Mouse (Mus musculus) T-helper 2 cell (primary cell): Measurements from ENCODE around the gene Sele.
"Not testable (repeated sequence)": the region's sequence is repeated elsewhere in the genome, so short reads cannot be mapped to it uniquely, and the experiment has no call there.

Experiments used
- in situ Hi-C: fragments of 300-600 bp; cut with MboI, MseI; formaldehyde crosslinking; loops from one replicate; pipeline ENCODE4 v1.15.1; 2025; ENCODE audit warnings: high pct_unique_total_duplicates

The Sele gene

DNA sequence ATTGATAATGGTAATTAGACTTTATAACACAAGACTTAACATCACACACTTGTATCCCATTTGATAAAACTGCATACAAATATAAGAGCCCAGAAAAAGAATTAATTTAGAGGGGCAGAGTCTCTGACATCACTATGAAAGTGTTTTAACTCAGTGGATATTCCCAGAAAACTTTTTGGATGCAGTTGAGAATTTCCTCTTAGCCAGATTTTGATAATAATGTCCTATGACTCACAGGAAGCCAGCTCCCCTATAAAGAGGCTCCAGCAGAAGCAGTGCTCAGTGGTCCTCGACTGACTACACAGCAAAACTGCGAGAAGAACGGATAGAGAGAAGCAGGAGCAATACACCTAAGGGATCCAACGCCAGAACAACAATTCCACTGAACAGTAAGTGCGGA, at the start of gene Sele:
Gene Sele (plus strand): TSS at position 301 of the 400 bp plus-strand sequence.
- in situ Hi-C loops = no loop called here

DNA sequence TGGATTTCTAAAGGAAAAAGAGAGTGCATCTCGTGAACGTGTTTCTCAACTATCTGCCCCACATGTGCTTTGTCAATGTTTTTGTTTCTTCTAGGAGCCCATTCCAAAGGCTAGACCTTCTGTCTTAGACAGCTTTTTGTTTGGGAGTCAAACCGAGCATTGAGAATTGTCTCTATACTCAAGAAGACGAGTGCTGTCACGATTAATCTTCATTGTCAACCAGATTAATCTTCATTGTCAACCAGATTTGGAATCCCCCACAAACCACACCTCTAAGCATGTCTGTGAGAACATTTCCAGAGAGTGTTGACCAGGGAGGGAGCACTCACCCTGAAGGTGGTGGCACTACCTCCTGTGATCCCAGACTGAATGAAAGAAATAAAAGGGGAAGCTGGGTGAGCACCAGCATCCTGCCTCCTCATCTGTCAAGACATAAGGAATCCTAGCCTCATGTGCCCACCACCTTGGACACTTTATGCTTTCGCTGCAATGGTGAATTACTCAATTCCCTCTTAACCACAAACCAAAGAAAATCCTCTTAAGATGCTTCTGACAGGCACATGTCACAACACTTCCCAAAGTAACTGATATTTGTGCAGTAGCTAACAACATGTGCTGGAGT, 46.1 kb upstream of the Sele start:
- in situ Hi-C loops = no loop called here

DNA sequence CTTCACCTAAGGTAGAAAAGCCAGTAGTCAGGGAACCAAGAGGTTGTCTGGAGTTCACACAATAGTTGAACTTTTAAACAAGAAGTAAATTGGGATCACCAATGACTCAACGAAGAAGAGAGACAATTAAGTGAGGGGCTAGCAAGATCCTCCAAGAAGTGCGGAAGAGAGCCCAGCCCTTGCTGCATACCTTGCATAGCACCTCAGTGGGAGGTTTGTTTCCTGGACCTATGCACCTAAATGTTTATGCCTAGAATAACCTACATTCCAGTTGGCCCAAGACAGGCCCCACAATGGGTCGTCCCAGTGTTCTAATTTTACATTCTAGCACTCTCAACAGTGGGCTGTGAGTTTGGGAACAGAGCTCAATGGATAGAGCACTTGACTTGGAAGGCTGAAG, 43.7 kb upstream of the Sele start:
- in situ Hi-C loops = no loop called here

DNA sequence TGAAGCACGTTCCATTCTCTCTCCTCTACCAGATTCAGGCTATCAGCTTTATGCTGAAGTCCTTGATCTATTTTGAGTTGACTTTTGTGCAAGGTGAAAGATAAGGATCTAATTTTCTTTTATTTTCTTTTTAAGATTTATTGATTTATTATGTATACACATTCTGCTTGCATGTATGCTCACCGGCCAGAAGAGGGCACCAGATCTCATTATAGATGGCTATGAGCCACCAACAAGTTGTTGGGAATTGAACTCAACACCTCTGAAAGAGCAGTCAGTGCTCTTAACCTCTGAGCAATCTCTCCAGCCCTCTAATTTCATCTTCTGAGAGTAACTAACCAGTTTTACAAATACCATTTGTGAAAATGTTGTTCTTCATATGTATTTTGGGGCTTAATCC, 38.8 kb upstream of the Sele start:
- in situ Hi-C loops = loop anchor here (5.0 kb wide), 1 partner anchor 128 kb away; no protein-coding TSS in a partner anchor

DNA sequence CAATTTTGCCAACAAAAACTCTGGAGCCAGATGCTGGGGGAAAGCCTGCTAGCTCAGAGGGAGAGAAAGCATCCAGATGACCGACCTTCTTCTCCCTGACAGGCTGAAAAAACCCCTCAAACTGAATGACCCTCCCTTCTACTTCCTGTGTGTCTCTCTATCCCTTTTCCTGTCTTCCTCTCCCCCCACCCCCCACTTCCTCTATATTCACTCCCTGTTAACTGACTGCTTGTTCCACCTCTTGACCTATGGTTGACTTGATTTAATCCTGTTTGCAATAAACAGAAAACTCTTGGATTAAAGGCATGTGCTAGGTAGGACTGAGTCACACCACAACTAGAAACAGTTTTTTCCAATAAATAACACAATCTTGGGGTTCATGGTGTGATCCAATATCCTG, 33.4 kb upstream of the Sele start:
- in situ Hi-C loops = no loop called here

DNA sequence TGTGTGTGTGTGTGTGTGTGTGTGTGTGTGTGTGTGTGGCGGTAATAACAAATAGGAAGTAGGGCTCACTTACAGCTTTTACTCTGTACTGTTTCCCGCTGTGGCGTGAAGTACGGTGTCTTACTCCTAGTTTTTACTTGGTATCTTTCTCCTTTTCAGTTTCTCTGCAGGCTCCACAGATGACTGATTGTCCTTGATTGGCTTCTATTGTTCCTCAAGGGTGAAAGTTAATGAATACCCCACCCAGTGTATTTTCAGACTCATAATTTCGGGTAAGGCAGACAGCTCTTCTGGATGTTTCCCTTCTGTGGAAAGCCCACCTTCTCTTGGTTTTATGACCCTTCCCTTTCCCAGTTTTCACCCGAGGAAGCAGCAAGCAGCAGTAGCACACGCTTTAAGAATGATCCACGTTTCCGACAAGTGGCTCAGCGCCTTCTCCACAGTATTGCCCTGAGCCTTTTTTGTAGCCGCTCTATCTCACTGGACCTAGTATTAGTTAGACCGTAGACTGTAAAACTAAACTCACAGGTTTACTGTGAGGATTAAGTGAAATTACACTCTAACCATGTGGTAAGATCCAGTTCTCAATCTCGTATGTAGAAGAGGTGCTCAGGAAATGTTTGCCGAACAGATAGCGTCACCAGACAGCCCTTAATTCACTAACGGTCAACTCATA, 29.7 kb upstream of the Sele start:
- in situ Hi-C loops = no loop called here

DNA sequence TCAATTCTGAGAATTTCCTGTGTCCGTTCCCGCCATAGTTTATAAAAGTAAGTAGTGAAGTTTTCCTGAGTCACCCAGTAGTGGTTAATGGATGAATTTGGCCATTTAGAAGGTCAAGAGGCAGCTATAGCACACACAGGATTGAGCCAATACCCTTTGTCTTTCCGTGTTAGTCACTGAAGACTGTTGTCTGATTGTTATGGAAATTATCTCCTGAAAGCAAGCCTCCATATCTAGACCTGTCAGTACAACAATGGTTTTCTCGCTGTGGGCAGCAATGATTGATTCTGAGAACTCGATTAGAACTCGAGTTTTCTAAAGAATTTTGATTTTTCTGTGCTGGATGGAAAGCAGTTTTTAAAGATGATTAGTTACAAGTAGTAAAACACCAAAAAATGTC, 28.2 kb upstream of the Sele start:
- in situ Hi-C loops = no loop called here

DNA sequence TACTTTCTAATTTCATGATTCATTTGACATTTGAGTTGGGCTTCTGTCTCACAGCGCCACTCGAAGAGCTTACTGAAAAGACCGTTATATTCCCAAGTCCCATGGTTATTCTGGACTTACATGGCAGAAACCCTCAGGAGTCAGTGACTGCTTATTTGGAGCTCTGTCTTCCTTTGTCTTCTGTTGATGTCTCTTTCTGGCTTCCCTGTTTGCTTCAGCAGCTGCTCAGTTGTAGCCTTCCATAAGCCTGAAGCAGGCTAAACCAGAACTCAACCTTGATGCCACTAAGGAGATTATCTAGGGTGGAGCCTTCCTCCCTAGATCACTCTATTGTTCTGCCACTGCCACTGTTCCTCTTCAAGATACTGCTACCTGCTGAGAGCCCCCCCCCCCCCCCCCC, 27.3 kb upstream of the Sele start:
- in situ Hi-C loops = not testable (repeated sequence)

DNA sequence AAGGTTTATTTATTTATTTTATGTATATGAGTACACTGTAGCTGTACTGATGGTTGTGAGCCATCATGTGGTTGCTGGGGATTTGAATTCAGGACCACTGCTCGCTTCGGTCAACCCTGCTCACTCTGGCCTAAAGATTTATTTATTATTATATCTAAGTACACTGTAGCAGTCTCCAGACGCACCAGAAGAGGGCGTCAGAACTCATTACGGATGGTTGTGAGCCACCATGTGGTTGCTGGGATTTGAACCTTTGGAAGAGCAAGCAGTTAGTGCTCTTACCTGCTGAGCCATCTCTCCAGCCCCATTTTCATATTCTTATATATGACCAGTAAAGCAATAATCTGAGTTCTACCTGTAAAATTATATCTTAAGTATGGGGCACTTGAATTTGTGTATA, 25.9 kb upstream of the Sele start:
- in situ Hi-C loops = not testable (repeated sequence)

DNA sequence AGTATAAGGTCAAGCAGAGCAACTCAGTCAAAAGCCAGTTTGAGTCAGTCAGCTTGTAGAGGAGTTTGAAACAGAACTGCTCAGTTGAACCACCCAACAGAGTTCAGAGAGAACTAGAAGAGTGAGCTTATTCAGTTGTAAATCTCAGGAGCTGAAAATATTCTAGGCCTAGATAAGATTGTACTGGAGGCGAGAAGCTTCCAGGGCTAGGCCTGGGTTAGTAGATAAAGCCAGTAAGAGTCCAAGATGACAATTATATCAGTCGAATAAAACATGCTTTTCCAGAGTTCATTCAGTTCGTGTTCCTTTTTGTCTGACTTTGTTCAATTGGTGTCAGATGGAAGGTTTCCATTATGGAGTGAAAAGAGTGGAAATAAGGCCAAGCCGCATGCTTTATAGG, 22.3 kb upstream of the Sele start:
- in situ Hi-C loops = no loop called here

DNA sequence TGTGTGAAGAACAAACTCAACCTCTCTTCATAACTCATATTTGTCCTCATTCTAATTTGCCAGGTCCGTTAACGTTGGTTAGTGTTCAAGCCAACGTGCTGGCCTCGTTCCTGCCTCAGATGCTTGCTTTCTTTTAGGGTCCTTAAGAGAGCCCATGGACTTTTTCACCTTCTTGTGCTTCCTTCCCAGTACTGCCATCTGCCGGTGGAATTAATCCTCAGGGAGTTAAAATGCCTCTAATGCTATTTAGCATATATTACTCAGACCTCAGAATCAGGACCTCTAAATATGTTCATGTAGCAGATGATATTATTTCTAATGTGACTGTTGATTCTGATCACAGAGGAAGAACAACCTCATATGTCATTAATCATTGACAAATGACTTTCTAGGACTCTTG, 20.6 kb upstream of the Sele start:
- in situ Hi-C loops = no loop called here

DNA sequence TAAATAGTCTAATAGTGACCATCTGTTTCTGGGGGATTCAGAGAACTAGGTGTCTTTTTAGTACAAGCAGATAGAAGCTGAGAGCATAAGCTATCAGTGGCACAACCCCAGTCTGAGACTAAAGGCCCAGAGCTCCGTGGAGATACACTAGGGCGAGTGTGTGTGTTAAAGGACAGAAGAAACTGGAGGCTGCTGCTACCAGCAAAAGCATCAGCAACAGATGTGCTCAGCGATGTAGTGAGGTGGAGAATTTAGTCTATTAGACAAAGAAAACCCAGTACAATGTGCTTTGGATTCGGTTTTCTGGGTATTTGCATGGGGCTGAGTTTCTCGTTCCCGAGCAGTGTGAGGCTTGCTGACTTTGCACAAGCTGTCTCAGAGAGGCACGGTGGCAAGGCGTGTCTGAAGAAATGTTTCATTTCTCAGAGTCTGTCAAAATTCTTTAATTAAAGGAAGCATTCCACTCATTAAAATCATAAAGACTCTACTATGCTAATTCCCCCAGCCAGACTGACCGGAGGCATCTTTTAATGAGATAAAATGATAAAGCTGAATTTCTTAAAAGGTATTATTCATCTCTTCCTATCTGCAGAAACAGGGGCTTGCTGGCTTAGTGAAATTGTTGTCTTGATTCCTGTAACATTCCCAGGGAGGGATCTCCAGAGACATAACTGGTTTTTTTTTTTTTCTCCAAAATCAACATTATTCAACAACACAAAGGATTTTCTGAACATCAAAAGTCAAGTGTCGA, 7.5 kb upstream of the Sele start:
- in situ Hi-C loops = no loop called here

DNA sequence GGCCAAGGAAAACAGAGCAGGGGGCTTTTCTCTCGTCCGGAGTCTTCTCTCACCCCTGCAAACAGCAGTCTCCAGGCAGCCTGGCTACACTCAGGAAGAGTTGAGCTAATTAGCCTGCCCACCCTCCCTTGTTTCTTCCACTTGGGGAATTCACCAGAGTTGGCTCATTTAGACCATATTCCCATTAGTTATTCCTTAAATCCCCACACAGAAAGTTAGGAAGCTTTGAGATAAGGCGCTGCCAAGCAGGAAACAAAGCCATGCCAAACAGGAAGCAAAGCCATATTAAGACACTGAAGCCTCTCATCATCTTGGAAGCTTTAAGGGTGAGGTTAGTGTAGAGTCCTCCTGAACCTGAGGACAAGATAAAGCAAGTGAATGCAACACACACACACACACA, 4.5 kb upstream of the Sele start:
- in situ Hi-C loops = no loop called here

DNA sequence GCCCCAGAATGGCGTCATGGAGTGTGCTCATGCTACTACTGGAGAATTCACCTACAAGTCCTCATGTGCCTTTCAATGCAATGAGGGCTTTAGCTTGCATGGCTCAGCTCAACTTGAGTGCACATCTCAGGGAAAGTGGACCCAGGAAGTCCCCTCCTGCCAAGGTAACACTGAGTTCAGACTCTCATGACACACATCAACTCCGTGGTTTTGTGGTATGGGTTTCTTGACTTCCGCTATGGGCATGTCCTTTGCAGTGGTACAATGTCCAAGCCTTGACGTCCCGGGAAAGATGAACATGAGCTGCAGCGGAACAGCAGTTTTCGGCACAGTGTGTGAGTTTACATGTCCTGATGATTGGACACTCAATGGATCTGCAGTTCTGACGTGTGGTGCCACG, 5.5 kb downstream of the Sele start:
- in situ Hi-C loops = no loop called here

DNA sequence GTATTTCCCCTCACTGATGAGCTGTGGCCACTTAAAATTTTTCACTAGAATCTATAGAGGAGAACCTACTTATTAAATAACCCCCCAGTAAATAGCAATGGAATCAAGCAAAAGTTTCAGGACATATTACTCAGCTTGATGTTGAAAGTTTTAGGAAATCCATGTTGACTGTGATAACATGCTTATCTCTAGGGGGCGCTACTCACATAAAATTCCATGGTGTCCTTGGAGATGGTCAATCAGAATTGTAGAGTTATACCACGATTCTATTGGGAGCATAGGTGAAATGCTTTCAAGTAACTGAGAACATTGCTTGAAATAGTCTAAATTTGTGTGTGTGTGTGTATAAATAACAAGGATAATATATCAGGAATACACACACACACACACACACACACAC, 6.8 kb downstream of the Sele start:
- in situ Hi-C loops = loop anchor here (5.0 kb wide), 1 partner anchor 83 kb away; no protein-coding TSS in a partner anchor

DNA sequence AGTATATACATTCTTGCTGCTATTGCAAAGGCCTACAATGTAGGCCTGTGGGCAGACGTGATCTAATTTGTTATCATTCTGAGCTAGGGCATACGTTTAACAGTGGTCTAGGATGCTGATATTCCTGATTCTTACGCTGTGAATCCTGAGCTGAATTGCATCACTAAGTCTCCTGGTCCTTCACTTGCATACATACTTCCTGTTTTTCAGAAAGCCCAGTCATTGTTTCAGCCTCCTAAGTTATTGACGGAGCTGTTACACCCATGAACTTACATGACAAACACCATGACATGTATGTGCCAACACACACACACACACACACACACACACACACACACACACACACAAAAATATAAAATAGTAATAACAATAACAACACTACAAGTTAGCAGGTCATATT, 12.0 kb downstream of the Sele start:
- in situ Hi-C loops = no loop called here

DNA sequence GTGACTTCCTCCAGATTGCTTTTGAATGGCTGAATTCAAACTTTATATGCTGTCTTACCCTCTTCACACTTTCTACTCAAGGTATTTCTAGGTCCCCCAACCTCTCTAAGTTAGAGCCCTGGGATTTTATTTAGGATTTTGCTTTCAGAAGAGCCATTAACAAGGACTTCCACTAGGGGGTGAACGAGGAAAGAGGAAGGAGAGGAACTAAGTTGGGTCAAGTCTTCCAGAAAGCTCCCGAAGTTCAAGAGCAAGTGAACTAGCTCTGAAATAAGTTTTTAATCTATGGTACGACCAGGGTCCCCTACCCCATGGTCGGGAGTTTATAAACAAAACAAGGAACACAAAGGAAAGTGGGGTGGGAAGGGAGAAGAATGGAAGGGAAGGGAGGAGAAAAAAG, 13.2 kb downstream of the Sele start:
- in situ Hi-C loops = no loop called here

DNA sequence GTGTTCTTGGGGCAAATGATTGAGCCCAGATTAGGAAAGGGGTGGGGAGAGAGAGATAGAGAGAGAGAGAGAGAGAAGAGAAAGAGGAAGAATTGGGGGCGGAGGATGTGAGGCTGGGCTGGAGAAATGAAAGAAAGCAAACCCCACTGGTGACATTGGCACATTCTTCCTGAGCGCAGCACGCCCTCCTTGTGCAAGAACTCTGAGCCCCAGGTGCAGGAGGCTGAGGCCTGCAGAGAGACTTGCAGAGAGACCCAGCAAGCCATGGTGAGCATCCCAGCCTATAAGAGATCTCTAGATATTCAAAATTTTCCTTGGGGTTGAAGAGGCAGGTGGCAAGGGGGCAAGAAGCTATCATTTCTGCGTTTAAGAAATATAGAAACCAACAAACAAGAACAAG, 13.9 kb downstream of the Sele start, which contains the start of gene Sell:
Gene Sell (plus strand): TSS at position 58 of the 400 bp plus-strand sequence.
- in situ Hi-C loops = no loop called here

DNA sequence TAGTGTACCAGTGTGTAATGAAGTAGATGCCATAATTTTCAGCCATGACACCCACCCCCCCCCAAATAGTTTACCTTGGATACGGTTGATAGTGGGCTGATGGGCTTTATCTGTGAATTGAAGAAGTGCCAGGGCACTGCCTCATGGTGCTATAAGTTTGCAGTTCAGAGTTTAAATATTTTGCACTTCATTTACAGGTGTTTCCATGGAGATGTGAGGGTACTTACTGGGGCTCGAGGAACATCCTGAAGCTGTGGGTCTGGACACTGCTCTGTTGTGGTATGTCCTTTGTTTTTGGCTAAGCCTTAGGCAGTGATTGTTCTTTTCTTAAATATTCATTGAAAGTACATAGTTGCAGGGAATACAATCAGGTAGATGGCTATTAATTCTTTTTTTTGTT, 14.8 kb downstream of the Sele start:
- in situ Hi-C loops = no loop called here

DNA sequence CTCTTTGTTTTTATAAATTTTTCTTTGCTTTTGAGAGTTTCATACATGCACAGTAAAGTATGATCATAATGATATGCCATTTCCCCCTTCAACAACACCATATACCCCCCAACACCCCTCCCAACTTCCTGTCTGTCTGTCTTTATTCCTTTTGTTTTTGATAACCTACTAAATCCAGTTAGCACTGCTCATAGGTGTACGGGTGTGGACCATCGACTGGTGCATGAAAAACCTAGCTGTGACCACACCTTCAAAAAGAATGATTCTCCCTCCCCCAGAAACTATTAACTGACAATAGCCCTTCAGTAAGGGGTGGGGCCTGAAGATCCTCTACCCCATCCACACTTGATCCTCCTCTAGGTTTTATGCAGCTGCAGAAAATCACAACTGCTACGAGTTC, 15.7 kb downstream of the Sele start:
- in situ Hi-C loops = no loop called here

DNA sequence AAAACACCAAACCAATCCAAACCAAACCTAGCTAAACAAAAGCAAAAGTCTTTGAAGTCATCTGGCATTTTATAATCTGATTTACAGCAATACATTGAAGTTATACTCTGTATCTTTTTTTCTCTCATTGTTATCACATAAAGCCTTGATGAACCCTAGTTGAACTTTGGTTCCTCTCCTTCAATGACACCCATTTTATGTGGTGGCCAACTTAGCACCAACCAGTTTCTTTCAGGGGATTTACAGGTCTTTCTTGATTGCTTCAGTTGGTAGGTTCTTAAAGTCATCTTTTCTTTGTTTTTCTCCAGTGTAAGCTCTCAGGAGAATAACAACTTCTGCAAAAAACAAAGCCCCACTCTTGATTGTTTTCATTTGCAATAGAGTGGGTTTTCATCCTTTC, 21.2 kb downstream of the Sele start:
- in situ Hi-C loops = no loop called here

DNA sequence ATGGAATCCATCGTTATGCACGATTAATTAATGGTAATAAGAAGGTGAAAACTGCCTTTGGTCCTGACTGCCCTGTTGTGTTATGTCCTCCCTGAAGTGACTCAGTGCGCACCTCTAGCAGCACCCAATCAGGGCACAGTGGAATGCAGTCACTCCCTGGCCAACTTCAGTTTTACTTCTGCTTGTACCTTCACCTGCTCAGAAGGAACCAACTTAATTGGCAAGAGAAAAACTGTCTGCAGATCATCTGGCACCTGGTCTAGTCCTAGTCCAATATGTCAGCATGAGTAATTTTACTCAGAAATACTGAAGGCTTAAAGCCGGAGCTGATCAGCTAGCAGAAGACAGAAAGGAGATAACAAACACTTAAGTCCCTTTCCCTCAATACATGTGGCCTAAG, 22.4 kb downstream of the Sele start:
- in situ Hi-C loops = loop anchor here (10.0 kb wide), 1 partner anchor 1336 kb away; no protein-coding TSS in a partner anchor

DNA sequence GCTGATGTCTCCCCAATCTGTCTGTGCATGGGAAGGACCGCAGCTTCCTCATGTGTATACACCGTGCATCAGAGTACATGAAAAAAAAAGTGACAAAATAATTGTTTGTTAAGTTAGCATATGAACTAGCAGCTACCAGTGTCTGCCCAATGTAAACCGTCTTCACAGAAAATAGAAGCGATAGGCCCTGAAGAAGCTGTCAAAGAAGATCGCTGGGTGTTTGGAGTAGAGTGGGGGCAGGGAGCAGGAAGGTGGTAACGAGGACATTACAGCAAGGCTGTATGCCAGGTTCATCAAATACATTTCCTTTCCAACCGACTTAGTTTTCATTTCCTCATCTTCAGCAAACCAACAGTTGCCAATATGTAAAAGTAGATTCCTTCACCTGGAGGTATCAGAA, 23.1 kb downstream of the Sele start:
- in situ Hi-C loops = loop anchor here (10.0 kb wide), 1 partner anchor 1336 kb away; no protein-coding TSS in a partner anchor
